Mouse (Mus musculus): ENCODE measurements around the gene Tert. TPM values are rescaled to one million over a fixed set of nuclear protein-coding genes. Genes with fewer than 3 reads are reported as not detected.
A peak's percentile ranks its signal among the peaks of the same experiment; 100 is the strongest.

Tert gene
- polyA plus RNA-seq (2017; shearing (Covaris generic)) = 1 to 10 TPM; 2.8 to 3.6 TPM

- peak; percentile 91 for ATAC-seq
These were observed at the start of gene Tert for GRCm38 (mm10) chr13:73626745-73627549. Tert (plus strand) TSS chr13:73626911.

- ATAC-seq = no peak
These were observed 49.4 kb upstream of the Tert start for GRCm38 (mm10) chr13:73577277-73577676.

- ATAC-seq = no peak
These were observed 35.2 kb upstream of the Tert start for GRCm38 (mm10) chr13:73591488-73591887.

- ATAC-seq = no peak
These were observed 34.2 kb upstream of the Tert start for GRCm38 (mm10) chr13:73592546-73592945.

- ATAC-seq = no peak
These were observed 30.4 kb upstream of the Tert start for GRCm38 (mm10) chr13:73596276-73596675.

- ATAC-seq = no peak
These were observed 26.5 kb upstream of the Tert start for GRCm38 (mm10) chr13:73600217-73600616.

GRCm38 (mm10) chr13:73603046-73603445 is 23.7 kb upstream of the Tert start:
- no peak for ATAC-seq

GRCm38 (mm10) chr13:73603522-73604155 is 23.1 kb upstream of the Tert start, which contains the start of gene Clptm1l:
Clptm1l (plus strand) TSS chr13:73604006.
- ATAC-seq = peak; percentile 97

- peak; percentile 15 for ATAC-seq
These were observed 22.4 kb upstream of the Tert start for GRCm38 (mm10) chr13:73604156-73604957.

GRCm38 (mm10) chr13:73618406-73618805 is 8.3 kb upstream of the Tert start:
- ATAC-seq = no peak

GRCm38 (mm10) chr13:73620637-73621036 is 6.1 kb upstream of the Tert start:
- ATAC-seq = peak; percentile 72

GRCm38 (mm10) chr13:73626410-73626744 is 334 bp upstream of the Tert start:
- ATAC-seq = no peak

GRCm38 (mm10) chr13:73628586-73629113 is 1.9 kb downstream of the Tert start:
- no peak for ATAC-seq

- ATAC-seq = no peak
These were observed 5.1 kb downstream of the Tert start for GRCm38 (mm10) chr13:73631837-73632236.

GRCm38 (mm10) chr13:73637826-73638225 is 11.1 kb downstream of the Tert start:
- ATAC-seq = no peak

GRCm38 (mm10) chr13:73641296-73641695 is 14.6 kb downstream of the Tert start:
- no peak for ATAC-seq

GRCm38 (mm10) chr13:73646397-73647087 is 19.8 kb downstream of the Tert start:
- ATAC-seq = peak; percentile 96

- ATAC-seq = no peak
These were observed 26.6 kb downstream of the Tert start for GRCm38 (mm10) chr13:73653266-73653665.

- ATAC-seq = no peak
These were observed 28.3 kb downstream of the Tert start for GRCm38 (mm10) chr13:73654976-73655375.

- no peak for ATAC-seq
These were observed 32.2 kb downstream of the Tert start for GRCm38 (mm10) chr13:73658953-73659352.

- ATAC-seq = no peak
These were observed 33.5 kb downstream of the Tert start for GRCm38 (mm10) chr13:73660163-73660695.

GRCm38 (mm10) chr13:73675161-73675560 is 48.5 kb downstream of the Tert start:
- ATAC-seq = no peak
